Mouse (Mus musculus) heart, adult 11 months (tissue): ENCODE data around the gene Lrrtm3.

Source experiments
- DNase-seq: peaks from one replicate; pipeline ENCODE4 v3.0.0; 2022

The Lrrtm3 gene

GRCm38 (mm10) chr10:64041218-64041617 lies 48.9 kb downstream of the Lrrtm3 start:
- DNase-seq = no peak

GRCm38 (mm10) chr10:64039760-64040535 lies 50.1 kb downstream of the Lrrtm3 start:
- DNase-seq = peak; percentile 98

GRCm38 (mm10) chr10:64030901-64031300 lies 59.2 kb downstream of the Lrrtm3 start:
- DNase-seq = no peak

- no peak for DNase-seq
Measured at GRCm38 (mm10) chr10:64023340-64023739, 66.7 kb downstream of the Lrrtm3 start.

GRCm38 (mm10) chr10:64020347-64020746 lies 69.7 kb downstream of the Lrrtm3 start:
- no peak for DNase-seq

- no peak for DNase-seq
Measured at GRCm38 (mm10) chr10:64001996-64002395, 88.1 kb downstream of the Lrrtm3 start.

GRCm38 (mm10) chr10:64001531-64001930 lies 88.5 kb downstream of the Lrrtm3 start:
- no peak for DNase-seq

GRCm38 (mm10) chr10:63994251-63994650 lies 95.8 kb downstream of the Lrrtm3 start:
- no peak for DNase-seq

- no peak for DNase-seq
Measured at GRCm38 (mm10) chr10:63985576-63985975, 104.5 kb downstream of the Lrrtm3 start.

GRCm38 (mm10) chr10:63979410-63979809 lies 110.7 kb downstream of the Lrrtm3 start:
- DNase-seq = no peak

GRCm38 (mm10) chr10:63978969-63979368 lies 111.1 kb downstream of the Lrrtm3 start:
- DNase-seq = no peak

- no peak for DNase-seq
Measured at GRCm38 (mm10) chr10:63978535-63978934, 111.5 kb downstream of the Lrrtm3 start.

- DNase-seq = no peak
Measured at GRCm38 (mm10) chr10:63978101-63978500, 112.0 kb downstream of the Lrrtm3 start.

GRCm38 (mm10) chr10:63972300-63972699 lies 117.8 kb downstream of the Lrrtm3 start:
- DNase-seq = no peak

- peak; percentile 98 for DNase-seq
Measured at GRCm38 (mm10) chr10:63954308-63954930, 135.7 kb downstream of the Lrrtm3 start.

GRCm38 (mm10) chr10:63951481-63951880 lies 138.6 kb downstream of the Lrrtm3 start:
- DNase-seq = no peak

GRCm38 (mm10) chr10:63950867-63951266 lies 139.2 kb downstream of the Lrrtm3 start:
- DNase-seq = peak; percentile 96

GRCm38 (mm10) chr10:63947266-63947665 lies 142.8 kb downstream of the Lrrtm3 start:
- peak; percentile 91 for DNase-seq

- no peak for DNase-seq
Measured at GRCm38 (mm10) chr10:63945534-63945933, 144.5 kb downstream of the Lrrtm3 start.

GRCm38 (mm10) chr10:63933946-63934345 lies 156.1 kb downstream of the Lrrtm3 start:
- no peak for DNase-seq

- DNase-seq = no peak
Measured at GRCm38 (mm10) chr10:63927334-63927733, 162.7 kb downstream of the Lrrtm3 start, which contains the start of gene Gm10118. Gm10118 (minus strand) TSS chr10:63927434.

GRCm38 (mm10) chr10:63908878-63909277 lies 181.2 kb downstream of the Lrrtm3 start:
- no peak for DNase-seq

- no peak for DNase-seq
Measured at GRCm38 (mm10) chr10:63899891-63900290, 190.2 kb downstream of the Lrrtm3 start.

GRCm38 (mm10) chr10:63894612-63895011 lies 195.5 kb downstream of the Lrrtm3 start:
- no peak for DNase-seq
